20 mouse cellular contexts compared by ENCODE assay signal in the genomic region with DNA sequence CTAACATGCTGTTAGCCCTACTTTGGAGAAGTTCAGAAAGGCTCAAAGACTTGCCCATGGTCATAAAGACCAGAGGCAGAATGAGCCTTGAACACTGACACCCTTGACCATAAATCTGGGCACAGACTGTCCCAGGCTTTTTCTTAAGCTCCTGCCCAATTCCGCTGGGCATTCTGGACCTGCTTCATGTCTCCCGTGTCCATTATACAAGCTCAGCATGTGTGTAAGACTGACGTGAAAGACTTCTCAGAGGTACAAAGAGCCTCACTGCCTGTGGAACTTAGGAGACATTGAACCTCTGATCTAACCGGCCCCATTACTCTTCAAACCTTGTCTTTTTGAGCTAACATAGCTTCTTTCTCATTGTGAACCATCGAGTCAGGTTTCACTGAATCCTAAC. TPM values are rescaled to one million over a fixed set of nuclear protein-coding genes. Genes with fewer than 3 reads are reported as not detected.
DNase-seq lines count a peak whose midpoint lies in the region; ATAC-seq lines count a peak whose summit lies in the region.
"Had no signal": no experiment of that assay in that cellular context is flagged by ENCODE, and none has a peak within 500 bp of the region (broad histone marks: within the 10 kb centered on the region; RNA-seq: fewer than 3 reads in every experiment).

No protein-coding gene starts in this region.

- intact Hi-C loops in heart, postnatal 14 days (cut with DNase I): no loop called here

- H3K4me3 ChIP-seq in midbrain, embryonic 11.5 days (ENCODE audit: low read depth, low read length): no peak overlapping the region
- H3K4me3 ChIP-seq in midbrain, embryonic 15.5 days: no peak overlapping the region

- no peak for ATAC-seq in midbrain, embryonic 11.5 days (ENCODE audit: low FRiP score)
- ATAC-seq in midbrain, embryonic 15.5 days (replicated peaks): no peak
- ATAC-seq: activated CD4-positive, CD25-positive, alpha-beta regulatory T cell, adult 4 months; CD4-positive, CD25-positive, alpha-beta regulatory T cell, adult 4 months; Patski had no signal

- DNase-seq in heart, adult 11 months: peak; percentile 59
- no peak for DNase-seq in heart, postnatal 14 days
- peak; percentile 67 for DNase-seq in midbrain, embryonic 11.5 days (ENCODE audit: low spot score, missing footprints)
- DNase-seq: adrenal gland, adult 2 months; adrenal gland, adult 8-10 months; adrenal gland, postnatal 10 days; adrenal gland, postnatal 14 days; adrenal gland, postnatal 25 days; adrenal gland, postnatal 36 days; B cell, adult 2 months; cerebellum, adult 11 months; cerebellum, adult 11-12 months; cerebellum, adult 18-20 months had no signal

- H3K4me2 ChIP-seq in midbrain, embryonic 11.5 days: no peak overlapping the region
- no peak overlapping the region for H3K4me2 ChIP-seq in midbrain, embryonic 15.5 days

- WGBS in midbrain, embryonic 11.5 days: 88% methylated on average over 5 of the region's 5 CpGs
- 86% methylated on average over 5 of the region's 5 CpGs for WGBS in midbrain, embryonic 15.5 days

- no peak overlapping the region for H3K27ac ChIP-seq in midbrain, embryonic 11.5 days (ENCODE audit: low read depth, low read length)
- H3K27ac ChIP-seq in midbrain, embryonic 15.5 days: no peak overlapping the region

- H3K9ac ChIP-seq in midbrain, embryonic 11.5 days (ENCODE audit: low read length): no peak overlapping the region
- H3K9ac ChIP-seq in midbrain, embryonic 15.5 days: no peak overlapping the region

- H3K9me3 ChIP-seq in midbrain, embryonic 11.5 days (ENCODE audit: control insufficient read depth, low read length): no peaks in the 10 kb centered on the region
- no peaks in the 10 kb centered on the region for H3K9me3 ChIP-seq in midbrain, embryonic 15.5 days
- H3K9me3 ChIP-seq: G1E had no signal

- H3K4me1 ChIP-seq in midbrain, embryonic 11.5 days (ENCODE audit: control insufficient read depth, insufficient read depth, low read length): peaks cover 6% of the 10 kb centered on the region
- H3K4me1 ChIP-seq in midbrain, embryonic 15.5 days: peaks cover 14% of the 10 kb centered on the region

- H3K36me3 ChIP-seq in midbrain, embryonic 11.5 days (ENCODE audit: control insufficient read depth, insufficient read depth, low read length): no peaks in the 10 kb centered on the region
- H3K36me3 ChIP-seq in midbrain, embryonic 15.5 days (replicated peaks): no peaks in the 10 kb centered on the region
- H3K36me3 ChIP-seq: G1E had no signal

- H3K27me3 ChIP-seq in midbrain, embryonic 11.5 days (ENCODE audit: control insufficient read depth, insufficient read depth, low read length): no peaks in the 10 kb centered on the region
- H3K27me3 ChIP-seq in midbrain, embryonic 15.5 days (replicated peaks): no peaks in the 10 kb centered on the region
- H3K27me3 ChIP-seq: CH12.LX, Patski had no signal

RNA-seq across cellular contexts. Expression of gene Gm973, which starts 22.3 kb away (rescaled TPM):
- total RNA-seq in heart, postnatal 14 days (2021): under 1 TPM; 0.29 to 0.79 TPM
- 7.0 and 7.1 TPM in 2 replicates for polyA plus RNA-seq in midbrain, embryonic 11.5 days (2014; fragmentation: Nextera tagmentation; extraction: Ambion mirVana)
- polyA plus RNA-seq in midbrain, embryonic 15.5 days (2015; fragmentation: Nextera tagmentation; extraction: Ambion mirVana): 10.9 and 14.8 TPM in 2 replicates
- polyA plus RNA-seq: activated CD4-positive, CD25-positive, alpha-beta regulatory T cell, adult 4 months; C2C12 had no signal

RNA-seq across cellular contexts. Expression of gene Fzd7, which starts 56.2 kb away (rescaled TPM):
- total RNA-seq in heart, postnatal 14 days (2021): 1 to 10 TPM; 4.7 to 6.4 TPM
- 5.3 and 6.3 TPM in 2 replicates for polyA plus RNA-seq in midbrain, embryonic 11.5 days (2014; fragmentation: Nextera tagmentation; extraction: Ambion mirVana)
- 3.0 and 3.3 TPM in 2 replicates for polyA plus RNA-seq in midbrain, embryonic 15.5 days (2015; fragmentation: Nextera tagmentation; extraction: Ambion mirVana)
- polyA plus RNA-seq: activated CD4-positive, CD25-positive, alpha-beta regulatory T cell, adult 4 months; CD4-positive, CD25-positive, alpha-beta regulatory T cell, adult 4 months had no signal

Comparison
In these comparisons a context has a peak if more than half of its experiments do, and no peak if none do; other contexts are left out.
1. DNase-seq: peak in heart, adult 11 months (single experiment) and midbrain, embryonic 11.5 days (single experiment); none in heart, postnatal 14 days (0 of 2).